Mouse (Mus musculus): ENCODE results near the gene Hnrnpll.

GRCm38 (mm10) chr17:79999631-80000030 lies 62.5 kb downstream of the Hnrnpll start:
- TF ChIP-seq POLR2A (IDR thresholded peaks at IDR 0.05; ENCODE audit: extremely low read depth, insufficient read depth, low read length) (no peak), CTCF (IDR thresholded peaks at IDR 0.05; ENCODE audit: low read depth, low read length) (no peak)

All from liver, adult 2 months (tissue).